Mouse (Mus musculus) skeletal muscle tissue, adult 2 months (tissue): Measurements from ENCODE around the gene Clec10a.

Source experiments
- DNase-seq: peaks from one replicate; pipeline ENCODE4 v3.0.0-alpha.2; 2012; ENCODE audit warnings: low read depth, low spot score

Gene Clec10a

DNA sequence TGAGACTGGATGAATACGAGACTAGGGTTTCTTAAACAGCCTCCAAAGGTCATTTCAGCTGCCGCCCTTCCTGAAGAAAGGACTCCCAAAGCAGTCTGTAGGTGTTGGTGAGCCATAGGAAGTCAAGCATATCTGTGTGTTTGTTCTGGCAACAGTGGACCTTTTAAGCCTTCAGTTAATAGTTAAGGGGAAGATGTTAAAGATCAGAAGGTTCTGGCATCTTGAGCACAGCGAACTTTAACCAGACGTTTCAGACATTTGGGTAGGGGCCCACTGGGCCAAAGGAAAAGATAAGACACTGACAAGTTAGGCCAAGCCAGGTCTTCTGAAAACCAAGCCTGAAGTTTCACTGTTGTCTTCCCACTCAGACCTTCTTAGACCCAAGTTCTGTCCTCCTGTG, 62.0 kb downstream of the Clec10a start:
- DNase-seq = no peak

- DNase-seq = no peak
These were observed 62.9 kb downstream of the Clec10a start for GRCm38 (mm10) chr11:70218741-70219470.

DNA sequence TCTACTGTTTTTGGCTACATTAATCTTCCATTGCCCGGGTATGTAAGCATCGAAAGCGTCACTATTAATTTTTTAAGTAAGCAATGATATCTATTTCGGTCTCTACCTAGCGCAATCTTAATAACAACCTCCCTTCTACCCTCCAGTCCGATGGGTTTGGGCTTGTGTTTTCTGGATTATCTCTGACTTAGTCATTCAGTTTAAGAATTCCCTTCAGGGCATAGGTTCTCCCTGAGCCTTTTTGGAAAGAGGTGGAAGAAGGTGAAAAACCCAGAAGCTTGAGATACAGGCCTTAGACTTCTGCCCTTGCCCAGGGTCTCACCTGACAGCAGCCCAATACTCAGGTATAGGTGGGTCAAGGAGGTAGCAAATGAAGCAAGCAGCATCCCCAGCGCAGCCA, 63.9 kb downstream of the Clec10a start:
- DNase-seq = no peak

DNA sequence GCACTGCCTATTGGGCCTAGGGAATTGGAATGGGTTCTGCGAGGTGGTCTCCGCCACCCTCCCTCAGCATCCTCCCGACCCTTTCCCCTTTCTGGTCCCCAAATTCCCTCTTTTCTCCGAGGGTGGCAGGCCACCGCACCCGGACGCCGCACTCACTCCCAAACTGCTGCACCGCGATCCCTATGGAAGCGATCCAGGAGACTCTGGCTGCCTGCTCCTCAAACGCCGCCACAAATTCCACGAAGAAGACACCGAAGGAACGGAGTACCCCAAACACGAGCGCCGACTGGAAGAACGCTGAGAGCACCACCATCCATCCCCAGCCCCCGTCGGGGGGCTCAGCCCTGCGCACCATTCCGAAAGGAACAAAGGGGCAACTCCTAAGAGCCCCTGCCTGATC, 64.3 kb downstream of the Clec10a start:
- DNase-seq = no peak
